Mouse (Mus musculus): ENCODE measurements around the gene Prlh. TPM values are rescaled to one million over a fixed set of nuclear protein-coding genes. Genes with fewer than 3 reads are reported as not detected.

The Prlh gene
- total RNA-seq (2023), result not detected

DNA sequence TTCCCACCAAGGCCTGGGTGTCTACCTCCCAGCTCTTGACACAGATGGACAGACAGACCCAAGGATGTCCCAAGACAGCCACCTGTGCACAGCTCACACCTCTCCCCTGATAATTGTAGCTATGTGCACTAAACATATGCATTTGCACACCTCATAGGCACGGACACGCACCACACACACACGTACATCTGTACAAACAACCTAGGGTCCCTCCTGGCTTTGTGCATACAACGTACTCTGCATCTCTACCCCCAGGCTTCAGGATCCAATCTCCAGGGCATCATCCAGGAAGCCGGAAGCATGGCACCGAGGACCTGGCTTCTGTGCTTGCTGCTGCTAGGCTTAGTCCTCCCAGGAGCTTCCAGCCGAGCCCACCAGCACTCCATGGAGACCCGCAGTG is at the start of gene Prlh:
TSS of gene Prlh (plus strand) at position 301 of the 400 bp plus-strand sequence.

DNA sequence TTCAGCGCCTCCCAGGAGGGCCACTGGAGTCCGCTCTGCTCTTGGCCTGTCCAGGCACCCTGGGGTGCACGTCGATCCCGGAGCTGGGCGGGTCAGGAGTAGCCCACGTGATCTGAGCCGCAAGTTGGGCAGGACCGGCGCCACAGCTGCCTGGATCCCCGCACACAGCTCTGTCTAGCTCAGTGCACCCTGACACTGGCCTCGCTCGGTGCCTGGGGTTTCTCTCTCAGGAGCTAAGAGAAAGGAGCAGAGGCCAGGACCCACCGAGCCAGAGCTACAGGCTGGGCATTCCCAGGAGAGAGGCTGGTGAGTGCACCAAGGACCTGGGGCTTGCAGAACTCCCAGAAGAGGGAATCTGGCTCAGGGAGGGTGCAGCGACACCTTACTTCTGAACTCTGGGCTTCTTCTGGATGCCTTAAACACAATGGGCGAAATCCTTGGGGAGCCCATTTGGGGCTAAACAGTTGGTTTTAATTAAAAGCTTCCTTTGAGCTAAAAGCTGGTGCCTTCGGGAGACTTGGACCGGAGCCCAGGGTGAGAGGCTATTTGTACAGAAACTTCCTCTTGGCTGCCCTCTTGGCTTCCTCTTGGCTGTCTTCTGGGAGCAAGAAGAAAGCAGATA is 37.8 kb upstream of the Prlh start, which contains the start of gene Mlph:
TSS of gene Mlph (plus strand) at position 138 of the 622 bp plus-strand sequence.

DNA sequence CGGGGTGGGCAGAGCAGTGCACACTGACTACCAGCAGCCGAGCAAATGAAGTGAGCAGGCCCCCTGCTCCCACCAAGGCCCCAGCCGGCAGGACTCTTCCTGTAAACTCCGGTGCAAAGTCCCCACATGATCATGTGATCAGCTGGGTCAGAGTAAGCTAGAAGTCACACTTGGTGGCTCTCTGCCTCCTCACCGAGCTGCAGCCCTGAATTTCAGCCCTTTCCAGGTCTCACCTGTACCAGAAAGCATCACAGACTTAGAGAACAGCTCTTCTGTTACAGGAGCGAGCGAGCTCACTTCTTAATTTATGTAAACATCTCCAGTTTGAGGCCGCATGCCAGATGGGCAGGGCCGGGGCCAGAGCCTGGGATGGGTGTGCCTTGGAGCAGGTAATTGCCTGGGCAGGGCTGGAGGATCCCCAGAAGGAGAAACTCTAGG is 16.5 kb downstream of the Prlh start, which contains the start of gene Rab17:
TSS of gene Rab17 (minus strand) at position 315 of the 438 bp plus-strand sequence.

DNA sequence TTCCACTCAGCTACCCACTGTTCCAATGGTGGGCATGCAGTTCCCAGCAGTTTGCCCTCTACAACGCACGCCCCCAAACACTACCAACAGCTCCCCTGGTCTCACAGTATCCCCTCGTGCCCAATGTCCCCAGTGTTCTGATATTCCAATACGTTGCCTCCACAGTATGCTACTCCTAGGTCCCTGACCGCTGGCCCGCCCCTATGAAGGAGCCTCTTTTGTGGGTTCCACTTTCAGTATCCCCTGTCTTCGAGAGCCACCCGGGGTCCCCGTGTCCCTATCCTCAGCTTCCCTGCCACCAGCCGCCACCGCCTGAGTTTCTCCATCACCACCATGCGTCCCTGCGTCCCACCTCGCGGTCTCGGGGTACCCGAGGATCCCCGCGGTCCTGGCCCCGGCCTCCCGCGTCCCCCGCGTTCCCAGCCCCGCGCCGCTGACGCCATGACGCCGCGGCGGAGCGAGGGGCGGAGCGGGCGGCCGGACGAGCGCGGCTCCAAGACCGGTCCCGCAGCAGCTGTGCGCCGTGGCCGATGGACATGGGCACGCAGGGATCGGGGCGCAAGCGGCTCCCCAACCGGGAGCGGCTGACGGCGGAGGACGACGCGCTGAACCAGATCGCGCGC is 45.5 kb downstream of the Prlh start, which contains the start of gene Lrrfip1:
TSS of gene Lrrfip1 (plus strand) at position 470 of the 623 bp plus-strand sequence.

Other genes starting within 250 kb of the Prlh start
- gene Col6a3, start 109.1 kb upstream of the Prlh start, total RNA-seq (2023), result not detected
- not detected for gene Mlph, start 38.0 kb upstream of the Prlh start, total RNA-seq (2023)
- not detected for gene Rab17, start 16.6 kb downstream of the Prlh start, total RNA-seq (2023)
- 229 TPM for gene Lrrfip1, start 45.6 kb downstream of the Prlh start, total RNA-seq (2023)
- gene Rbm44, start 192.0 kb downstream of the Prlh start, total RNA-seq (2023), result 2.1 TPM
- gene Ramp1, start 226.7 kb downstream of the Prlh start, total RNA-seq (2023), result 18.8 TPM